Mouse (Mus musculus): ENCODE results near the gene Lrrc41. TPM values are rescaled to one million over a fixed set of nuclear protein-coding genes. Genes with fewer than 3 reads are reported as not detected.

Lrrc41 gene
- total RNA-seq (2012; rRNA removed) (52.8 and 64.4 TPM in 2 replicates), polyA plus RNA-seq (2012; ENCODE audit: insufficient read depth in 1 of 2, insufficient read length in 2 of 2, low read depth in 1 of 2, low replicate concordance in 2 of 2, missing spikeins in 1 of 2) (10 to 100 TPM in 1 of 2 experiments, not detected in 1; 73.3 TPM)

DNA sequence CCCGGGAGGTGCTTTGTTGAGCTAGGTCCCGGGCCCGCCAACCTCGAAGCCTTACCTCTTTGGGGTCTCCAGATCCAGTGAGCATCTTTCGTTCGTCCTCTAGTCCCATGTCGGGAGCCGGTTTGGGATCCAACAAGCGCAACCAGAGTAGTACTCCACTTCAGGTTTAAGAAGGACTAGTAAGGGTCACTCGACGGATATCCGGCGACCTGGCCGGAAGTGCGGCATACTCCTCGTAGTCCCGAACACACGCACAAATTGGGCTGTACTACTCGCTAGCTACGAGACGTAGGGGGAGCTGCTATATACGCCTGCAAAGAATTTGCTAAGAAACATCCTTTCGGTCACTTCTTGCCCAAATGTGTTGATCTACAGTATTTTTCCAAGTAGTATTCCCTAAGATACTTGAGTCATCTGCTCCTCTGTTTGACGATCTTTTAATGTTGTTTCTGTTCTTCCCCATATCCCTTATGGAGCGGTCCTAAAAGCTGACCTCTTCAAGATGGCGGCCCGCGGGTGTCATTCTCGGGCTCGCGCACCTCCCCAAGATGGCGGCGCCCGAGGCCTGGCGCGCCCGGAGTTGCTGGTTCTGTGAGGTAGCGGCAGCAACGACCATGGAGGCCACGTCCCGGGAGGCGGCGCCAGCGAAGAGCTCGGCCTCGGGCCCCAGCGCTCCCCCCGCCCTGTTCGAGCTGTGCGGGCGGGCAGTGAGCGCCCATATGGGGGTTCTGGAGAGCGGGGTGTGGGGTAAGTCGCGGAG, at the start of gene Lrrc41, which contains the start of gene Uqcrh:
Gene Lrrc41 (plus strand): TSS at position 409 of the 760 bp plus-strand sequence.
Gene Uqcrh (minus strand): TSS at position 211 of the 760 bp plus-strand sequence.
- peak within 1 kb of the TSS; percentile 92 to 98 for H3K4me3 ChIP-seq (ENCODE audit: control insufficient read depth in 1 of 2, insufficient read depth in 1 of 2, low read depth in 2 of 2, low read length in 2 of 2)
- no peaks in the 10 kb centered on the region for H3K9me3 ChIP-seq (replicated peaks; ENCODE audit: insufficient read depth, low read length)
- H3K4me1 ChIP-seq (ENCODE audit: control insufficient read depth in 1 of 2, insufficient read depth in 2 of 2, low read length in 2 of 2): peaks cover 14 to 22% of the 10 kb centered on the region in 2 experiments
- peaks cover 68% of the 10 kb centered on the region for H3K79me2 ChIP-seq (ENCODE audit: control insufficient read depth, insufficient read depth, low read length, poor library complexity)
- peak within 1 kb of the TSS; percentile 99 for H3K9ac ChIP-seq (ENCODE audit: control insufficient read depth, low read depth, low read length, poor library complexity, severe bottlenecking)
- H3K36me3 ChIP-seq (ENCODE audit: control insufficient read depth in 1 of 2, insufficient read depth in 2 of 2, low read length in 2 of 2): peaks cover 2 to 28% of the 10 kb centered on the region in 2 experiments; a peak in 3 of 4 replicates
- no peaks in the 10 kb centered on the region for H3K27me3 ChIP-seq (ENCODE audit: control insufficient read depth in 1 of 2, insufficient read depth in 2 of 2, low read length in 2 of 2)
- DNase-seq (ENCODE audit: low read depth, low spot score): peak; percentile 98
- peak within 1 kb of the TSS; percentile 86 for H3K27ac ChIP-seq (ENCODE audit: control insufficient read depth, low read depth, low read length)
- TF ChIP-seq ELF1 (IDR thresholded peaks at IDR 0.05; ENCODE audit: low read depth, low read length): peak; percentile 52; the same call in 1 of the 2 replicates
- no peak for TF ChIP-seq JUND (IDR thresholded peaks at IDR 0.05; ENCODE audit: low read depth, low read length)
- TF ChIP-seq GATA1 (IDR thresholded peaks at IDR 0.05; ENCODE audit: low read depth, low read length): 0 out of 2 replicates have a peak, but pooled peaks have one; percentile 9
- no peak for TF ChIP-seq MYC (IDR thresholded peaks at IDR 0.05; ENCODE audit: low read depth, low read length)
- TF ChIP-seq TCF12 (IDR thresholded peaks at IDR 0.05; ENCODE audit: low read depth, low read length): peak; percentile 81
- TF ChIP-seq RAD21 (IDR thresholded peaks at IDR 0.05; ENCODE audit: low read depth, low read length): no peak
- TF ChIP-seq MAZ (IDR thresholded peaks at IDR 0.05; ENCODE audit: low read depth, low read length): peak; percentile 96
- TF ChIP-seq E2F4 (IDR thresholded peaks at IDR 0.05; ENCODE audit: borderline replicate concordance, low read depth, low read length): no peak
- TF ChIP-seq MEF2A (IDR thresholded peaks at IDR 0.05; ENCODE audit: extremely low read depth, insufficient replicate concordance, low read depth, low read length, poor library complexity, severe bottlenecking): no peak
- no peak for TF ChIP-seq CHD2 (IDR thresholded peaks at IDR 0.05; ENCODE audit: low read length)
- TF ChIP-seq ETS1 (IDR thresholded peaks at IDR 0.05; ENCODE audit: low read depth, low read length): 0 out of 2 replicates have a peak, but pooled peaks have one; percentile 22
- peak; percentile 94 to 95 for TF ChIP-seq POLR2A (IDR thresholded peaks at IDR 0.05; ENCODE audit: control insufficient read depth in 1 of 2, insufficient read depth in 1 of 2, low read depth in 1 of 2, low read length in 2 of 2, poor library complexity in 1 of 2)
- peak; percentile 74 for TF ChIP-seq MXI1 (IDR thresholded peaks at IDR 0.05; ENCODE audit: low read depth, low read length)
- peak; percentile 72; the same call in 1 of the 2 replicates for TF ChIP-seq KAT2A (conservative IDR thresholded peaks at IDR 0.05; ENCODE audit: low read depth, low read length)
- no peak for TF ChIP-seq UBTF (IDR thresholded peaks at IDR 0.05; ENCODE audit: borderline replicate concordance, insufficient read depth, low read depth, low read length)
- no peak for TF ChIP-seq ZKSCAN1 (IDR thresholded peaks at IDR 0.05; ENCODE audit: low read depth, low read length)
- no peak for TF ChIP-seq MAFK (IDR thresholded peaks at IDR 0.05; ENCODE audit: borderline replicate concordance, low read depth, low read length)
- TF ChIP-seq BHLHE40 (IDR thresholded peaks at IDR 0.05; ENCODE audit: borderline replicate concordance, low read depth, low read length): no peak
- peak; percentile 100 for TF ChIP-seq CHD1 (IDR thresholded peaks at IDR 0.05; ENCODE audit: low read depth, low read length)
- no peak for TF ChIP-seq POLR2AphosphoS5 (IDR thresholded peaks at IDR 0.05; ENCODE audit: borderline replicate concordance, low read depth, low read length)
- TF ChIP-seq RCOR1 (IDR thresholded peaks at IDR 0.05; ENCODE audit: low read depth, low read length): no peak; the same call in 1 of the 2 replicates
- TF ChIP-seq TAL1 (IDR thresholded peaks at IDR 0.05; ENCODE audit: low read length): no peak
- peak; percentile 67 for TF ChIP-seq SIN3A (IDR thresholded peaks at IDR 0.05; ENCODE audit: low read length)
- TF ChIP-seq TBP (IDR thresholded peaks at IDR 0.05; ENCODE audit: low read depth, low read length): peak; percentile 88
- peak; percentile 93 for TF ChIP-seq HCFC1 (IDR thresholded peaks at IDR 0.05; ENCODE audit: low read depth, low read length)
- TF ChIP-seq ZC3H11A (IDR thresholded peaks at IDR 0.05; ENCODE audit: low read depth, low read length): no peak
- peak; percentile 59; the same call in 1 of the 2 replicates for TF ChIP-seq NRF1 (IDR thresholded peaks at IDR 0.05; ENCODE audit: insufficient read depth, low read depth, low read length, poor library complexity, severe bottlenecking)
- peak; percentile 86 for TF ChIP-seq NELFE (IDR thresholded peaks at IDR 0.05; ENCODE audit: low read depth, low read length)
- TF ChIP-seq POLR2AphosphoS2 (IDR thresholded peaks at IDR 0.05; ENCODE audit: low read length): peak; percentile 48; the same call in 1 of the 2 replicates
- TF ChIP-seq USF2 (IDR thresholded peaks at IDR 0.05; ENCODE audit: borderline replicate concordance in 1 of 2, insufficient read depth in 1 of 2, low read depth in 1 of 2, low read length in 2 of 2): no peak
- TF ChIP-seq MAX (IDR thresholded peaks at IDR 0.05; ENCODE audit: low read length): no peak
- peak; percentile 75 for TF ChIP-seq ZMIZ1 (IDR thresholded peaks at IDR 0.05; ENCODE audit: low read depth, low read length)
- no peak for TF ChIP-seq USF1 (IDR thresholded peaks at IDR 0.05; ENCODE audit: low read depth, low read length)
- TF ChIP-seq ZNF384 (IDR thresholded peaks at IDR 0.05; ENCODE audit: low read depth, low read length): no peak
- TF ChIP-seq CTCF (IDR thresholded peaks at IDR 0.05 in 2 of 3, conservative IDR thresholded peaks at IDR 0.05 in 1 of 3; ENCODE audit: control insufficient read depth in 1 of 3, insufficient read depth in 1 of 3, low read depth in 2 of 3, low read length in 3 of 3, poor library complexity in 1 of 3, severe bottlenecking in 1 of 3): peak in 1 of 3 experiments; percentile 5; a peak in 1 of 6 replicates
